Mouse (Mus musculus) testis, adult 2 months (tissue): ENCODE data around the gene Itgb2. TPM values are rescaled to one million over a fixed set of nuclear protein-coding genes. Genes with fewer than 3 reads are reported as not detected.
A peak's percentile ranks its signal among the peaks of the same experiment; 100 is the strongest.

Source experiments
- H3K27ac ChIP-seq: fragments of 200-500 bp; 2 replicates; pipeline ENCODE4 v1.5.1; 2012; ENCODE audit warnings: low read depth, low read length; ENCODE audit not compliant: control insufficient read depth, insufficient read depth
- H3K27me3 ChIP-seq: fragments of 200-500 bp; 2 replicates; pipeline ENCODE4 v1.6.1; 2012; ENCODE audit warnings: mild to moderate bottlenecking, low read length, moderate library complexity; ENCODE audit not compliant: control insufficient read depth, insufficient read depth
- H3K36me3 ChIP-seq: fragments of 200-500 bp; 2 replicates; pipeline ENCODE4 v1.6.1; 2012; ENCODE audit warnings: mild to moderate bottlenecking, low read length; ENCODE audit not compliant: control insufficient read depth, insufficient read depth
- H3K4me1 ChIP-seq: fragments of 200-500 bp; 2 replicates; pipeline ENCODE4 v1.6.1; 2012; ENCODE audit warnings: low read length; ENCODE audit not compliant: control insufficient read depth, insufficient read depth
- H3K4me3 ChIP-seq: fragments of 200-500 bp; 2 replicates; pipeline ENCODE4 v1.5.1; 2012; ENCODE audit warnings: low read depth, mild to moderate bottlenecking, low read length, moderate library complexity, mixed read lengths; ENCODE audit not compliant: control insufficient read depth
- CTCF ChIP-seq: fragments of 200-500 bp; IDR thresholded peaks from 2 replicates; pipeline ENCODE4 v1.5.1; 2012; ENCODE audit warnings: low read depth, mild to moderate bottlenecking, inconsistent platforms, low read length, moderate library complexity; ENCODE audit not compliant: control insufficient read depth, insufficient read depth, insufficient replicate concordance
- POLR2A ChIP-seq: fragments of 200-500 bp; IDR thresholded peaks from 2 replicates; pipeline ENCODE4 v1.6.1; 2012; ENCODE audit warnings: low read depth, mild to moderate bottlenecking, inconsistent platforms, low read length, moderate library complexity; ENCODE audit not compliant: control insufficient read depth
- polyA plus RNA-seq: library from polyadenylated mRNA; depleted of rRNA; stranded (reverse); fragments of >200 nt; gene quantifications from 2 replicates; pipeline ENCODE4 v1.2.3, GENCODE M21; 2012

The Itgb2 gene
- polyA plus RNA-seq, 1 experiment, result 0.77 TPM

DNA sequence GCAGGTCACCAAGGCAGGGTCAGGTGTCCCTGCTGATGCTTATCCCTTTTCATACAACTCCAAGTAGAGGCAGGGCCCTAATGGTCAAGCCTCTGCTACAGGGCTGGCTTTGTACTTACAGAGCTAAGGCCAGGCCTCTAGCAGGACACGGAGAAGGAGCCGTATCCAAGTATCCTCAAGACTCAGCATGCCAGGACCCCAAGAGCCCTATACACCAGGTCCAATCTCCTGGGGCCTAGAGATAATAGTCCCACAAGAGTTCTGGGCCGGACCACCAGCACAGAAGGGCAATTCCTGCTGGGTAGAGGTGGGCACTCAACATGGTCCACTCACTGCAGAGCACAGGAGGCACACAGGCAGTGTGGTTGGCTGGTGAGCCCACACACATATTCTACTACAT lies 21.3 kb upstream of the Itgb2 start:
- Histone ChIP-seq H3K36me3 (no peaks in the 10 kb centered on the region; the same call in 1 of the 2 replicates), H3K4me3 (no peak overlapping the region), H3K27ac (no peak overlapping the region), H3K27me3 (no peaks in the 10 kb centered on the region), H3K4me1 (peaks cover 2% of the 10 kb centered on the region)
- TF ChIP-seq POLR2A (0 out of 2 replicates have a peak, but pooled peaks have one; percentile 17), CTCF (no peak)

DNA sequence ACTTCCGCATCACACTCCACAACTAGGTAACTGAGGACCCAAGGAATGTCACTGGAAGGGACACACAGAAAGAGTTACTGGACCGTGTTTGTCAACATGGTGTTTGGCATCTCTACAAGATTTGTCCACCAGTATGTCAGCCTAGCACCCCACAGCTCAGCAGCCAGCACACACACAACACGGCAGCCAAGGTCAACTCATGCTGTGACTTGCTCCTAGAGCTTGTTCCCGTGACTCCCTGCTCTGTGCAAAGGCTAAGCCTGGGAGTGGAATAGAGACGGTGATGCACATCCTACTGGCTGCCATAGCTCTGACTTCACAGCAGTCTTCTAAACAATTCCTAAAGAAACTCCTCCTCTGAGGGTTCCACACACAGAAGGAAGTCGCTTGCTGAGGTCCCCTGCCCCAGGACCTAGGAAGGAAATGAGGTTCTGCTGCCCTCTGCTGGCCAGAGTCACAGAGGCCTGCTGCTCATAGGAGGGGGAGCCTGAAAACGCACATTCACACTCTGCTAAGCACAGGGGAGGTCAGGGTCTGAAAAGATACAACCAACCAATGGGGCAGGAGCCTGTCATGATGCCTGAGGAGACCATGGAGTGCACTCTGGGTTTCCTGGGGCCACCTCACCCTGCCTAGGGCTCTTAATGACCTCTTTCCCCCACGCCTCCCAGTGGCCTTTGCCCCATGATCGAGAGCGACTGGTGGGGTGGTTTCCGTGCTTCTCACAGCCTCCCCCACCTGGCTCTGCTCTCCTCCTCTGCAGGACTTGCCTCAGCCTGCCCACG lies 20.5 kb upstream of the Itgb2 start:
- H3K36me3 ChIP-seq, result no peaks in the 10 kb centered on the region; the same call in 1 of the 2 replicates
- no peaks in the 10 kb centered on the region for H3K27me3 ChIP-seq
- no peak overlapping the region for H3K27ac ChIP-seq
- no peak overlapping the region for H3K4me3 ChIP-seq
- H3K4me1 ChIP-seq, result peaks cover 2% of the 10 kb centered on the region
- peak; percentile 69 for TF ChIP-seq CTCF
- TF ChIP-seq POLR2A, result no peak

DNA sequence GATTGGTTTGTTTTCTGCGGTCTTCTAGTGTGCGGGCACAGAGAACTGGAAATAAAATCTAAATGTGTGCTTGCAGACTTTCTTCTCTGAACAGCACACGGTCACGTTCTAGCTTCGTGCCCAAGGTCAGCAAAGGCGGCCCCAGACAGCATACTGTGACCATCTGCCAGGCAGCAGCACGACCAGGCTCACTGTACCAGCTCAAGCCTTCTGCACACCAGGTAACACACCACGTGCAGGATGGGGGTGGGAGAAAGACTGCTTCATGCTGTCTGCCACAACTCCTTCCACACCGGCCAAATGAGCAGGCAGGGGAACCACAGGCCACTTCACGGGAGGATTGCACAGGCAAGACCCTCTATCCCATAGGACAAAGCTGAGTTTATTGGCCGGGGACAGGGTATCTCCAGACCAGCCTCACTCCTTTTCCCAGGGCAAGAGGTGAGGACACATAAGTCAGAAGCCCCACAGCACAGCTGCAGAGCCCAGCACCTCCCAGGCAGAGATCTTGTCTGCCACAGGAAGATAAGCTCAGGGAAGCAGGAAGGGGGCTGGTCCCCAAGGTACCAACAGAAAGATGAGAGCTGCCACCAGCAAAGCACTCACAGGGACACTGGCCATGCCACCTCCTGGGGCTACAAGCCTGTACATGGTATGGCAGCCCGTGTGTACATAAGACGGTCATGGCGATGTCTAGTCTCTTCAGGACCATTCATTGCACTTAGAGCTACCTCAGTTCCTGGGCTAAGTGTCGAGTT lies 19.6 kb upstream of the Itgb2 start:
- H3K4me3 ChIP-seq, result no peak overlapping the region
- TF ChIP-seq POLR2A (no peak), CTCF (no peak)
- H3K27me3 ChIP-seq, result no peaks in the 10 kb centered on the region
- H3K4me1 ChIP-seq, result peaks cover 5% of the 10 kb centered on the region
- no peak overlapping the region for H3K27ac ChIP-seq
- H3K36me3 ChIP-seq, result no peaks in the 10 kb centered on the region; the same call in 1 of the 2 replicates

DNA sequence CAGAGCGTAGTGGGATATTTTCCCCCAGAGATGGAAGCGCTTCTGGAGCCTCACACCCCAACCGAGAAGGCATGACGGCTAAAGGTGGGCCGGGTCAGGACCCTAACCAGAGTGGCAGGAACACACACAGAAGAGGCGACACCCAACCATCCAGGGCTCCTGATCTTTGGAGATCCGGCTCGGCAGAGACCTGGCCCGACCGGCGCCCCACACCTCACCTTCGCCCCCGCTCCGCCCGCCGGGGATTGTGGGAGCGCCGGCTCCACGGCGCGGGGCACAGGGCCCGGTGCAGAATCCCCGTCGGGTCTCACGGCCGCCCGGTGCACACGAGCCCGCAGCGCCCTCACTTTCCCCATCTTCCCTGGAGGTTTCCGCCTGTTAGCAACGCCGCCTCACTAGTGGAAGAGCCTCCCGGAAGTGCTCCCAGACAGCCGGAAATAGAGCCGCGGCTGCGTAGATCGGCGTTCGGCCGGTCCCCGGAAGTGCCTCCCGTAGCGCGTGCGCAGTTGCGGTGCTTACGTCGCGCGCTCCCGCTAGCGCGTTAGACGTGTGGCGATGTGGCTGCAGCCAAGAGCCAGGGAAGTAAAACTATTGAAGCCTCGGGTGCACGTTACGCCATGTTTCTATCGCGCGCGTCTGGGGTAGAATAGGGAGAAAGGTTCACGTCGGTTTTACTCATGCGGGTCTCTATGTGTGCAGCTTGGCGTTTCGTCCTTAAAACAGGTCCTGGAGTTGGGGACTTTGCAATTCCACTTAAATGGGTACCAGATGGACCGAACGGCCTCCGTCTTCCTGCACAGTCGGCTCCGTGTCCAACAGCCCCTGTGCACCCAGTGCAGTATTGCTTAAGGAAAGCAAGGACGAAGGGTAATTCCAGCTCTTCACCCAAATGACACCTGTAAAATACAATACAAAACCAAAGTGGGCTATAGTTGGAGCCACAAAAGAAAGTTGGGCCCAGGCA lies 14.4 kb upstream of the Itgb2 start, which contains the start of gene Fam207a:
Gene Fam207a (minus strand): TSS at position 401 of the 964 bp plus-strand sequence.
- TF ChIP-seq POLR2A (peak; percentile 87), CTCF (no peak)
- Histone ChIP-seq H3K4me1 (peaks cover 22% of the 10 kb centered on the region), H3K4me3 (peak within 1 kb of the TSS; percentile 92), H3K27ac (peak within 1 kb of the TSS; percentile 86), H3K27me3 (no peaks in the 10 kb centered on the region), H3K36me3 (no peaks in the 10 kb centered on the region; the same call in 1 of the 2 replicates)

- Histone ChIP-seq H3K4me3 (peak overlapping the region; percentile 92), H3K27me3 (no peaks in the 10 kb centered on the region), H3K4me1 (peaks cover 22% of the 10 kb centered on the region), H3K27ac (peak overlapping the region; percentile 86), H3K36me3 (no peaks in the 10 kb centered on the region; the same call in 1 of the 2 replicates)
- TF ChIP-seq CTCF (no peak), POLR2A (no peak)
These were observed 13.6 kb upstream of the Itgb2 start for GRCm38 (mm10) chr10:77516379-77516951.

DNA sequence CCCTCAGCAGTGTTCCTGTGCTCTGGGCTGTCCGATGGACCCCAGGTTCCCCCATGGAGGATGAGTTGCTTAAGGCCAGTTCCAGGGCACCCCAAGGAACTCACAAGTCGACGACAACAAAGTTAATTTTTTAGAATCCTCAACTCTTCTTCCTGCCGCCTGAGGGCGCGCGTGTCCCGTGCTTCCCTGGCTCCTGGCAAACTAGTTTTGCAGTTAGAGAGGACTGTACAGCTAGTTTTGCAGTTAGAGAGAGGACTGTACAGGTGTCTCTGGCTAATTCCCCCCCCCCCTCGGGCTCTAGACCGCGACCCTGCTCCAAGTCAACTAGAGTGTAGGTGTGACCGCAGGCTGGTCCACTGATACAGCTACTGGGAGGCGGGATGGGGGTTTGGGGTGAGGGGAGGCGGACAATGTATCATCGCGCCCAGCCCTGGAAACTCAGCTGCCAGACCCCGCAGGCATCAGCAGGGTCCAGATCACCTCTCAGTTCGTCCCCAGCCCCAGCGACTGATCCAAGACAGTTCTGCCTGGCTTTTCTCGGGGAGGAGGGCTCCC lies 12.9 kb upstream of the Itgb2 start:
- Histone ChIP-seq H3K4me1 (peaks cover 22% of the 10 kb centered on the region), H3K27ac (no peak overlapping the region), H3K27me3 (no peaks in the 10 kb centered on the region), H3K4me3 (no peak overlapping the region), H3K36me3 (no peaks in the 10 kb centered on the region; the same call in 1 of the 2 replicates)
- TF ChIP-seq POLR2A (no peak), CTCF (peak; percentile 77; the same call in 1 of the 2 replicates)
